Mouse (Mus musculus) hindbrain, postnatal 0 days (tissue): ENCODE results near the gene Ankmy1. TPM values are rescaled to one million over a fixed set of nuclear protein-coding genes. Genes with fewer than 3 reads are reported as not detected.

Source experiments
- ATAC-seq: fragments of 200-750 bp; cut with Nextera tagmentation; 2 replicates; pipeline ENCODE4 v1.8.0; 2017; ENCODE audit warnings: mild to moderate bottlenecking, moderate TSS enrichment, moderate library complexity
- DNase-seq: peaks from one replicate; pipeline ENCODE4 v3.0.0-alpha.2; 2015; ENCODE audit warnings: low spot score
- H3K27ac ChIP-seq: fragments of 300-500 bp; sonication (generic); 2 replicates; pipeline ENCODE4 v1.5.1; 2014; ENCODE audit warnings: mild to moderate bottlenecking
- H3K27me3 ChIP-seq: fragments of 300-500 bp; sonication (generic); 2 replicates; pipeline ENCODE4 v1.6.1; 2014; ENCODE audit warnings: low read length, mixed read lengths; ENCODE audit not compliant: insufficient read depth
- H3K36me3 ChIP-seq: fragments of 300-500 bp; sonication (generic); 2 replicates; pipeline ENCODE4 v1.6.1; 2014; ENCODE audit warnings: low read length, mixed read lengths; ENCODE audit not compliant: insufficient read depth
- H3K4me1 ChIP-seq: fragments of 300-500 bp; sonication (generic); 2 replicates; pipeline ENCODE4 v1.6.1; 2014; ENCODE audit warnings: antibody characterized with exemption, low read length, mixed read lengths; ENCODE audit not compliant: insufficient read depth
- H3K4me2 ChIP-seq: fragments of 300-500 bp; sonication (generic); 2 replicates; pipeline ENCODE4 v1.6.1; 2014; ENCODE audit warnings: low read depth, mild to moderate bottlenecking, low read length, moderate library complexity, mixed read lengths
- H3K4me3 ChIP-seq: fragments of 300-500 bp; sonication (generic); 2 replicates; pipeline ENCODE4 v1.5.1; 2014; ENCODE audit warnings: low read length
- H3K9ac ChIP-seq: fragments of 300-500 bp; sonication (generic); replicated peaks from 2 replicates; pipeline ENCODE4 v1.6.1; 2014; ENCODE audit warnings: mild to moderate bottlenecking, low read length, moderate library complexity, mixed read lengths
- H3K9me3 ChIP-seq: fragments of 300-500 bp; sonication (generic); 2 replicates; pipeline ENCODE4 v1.6.1; 2016; ENCODE audit warnings: low read length, mixed read lengths
- CTCF ChIP-seq: IDR thresholded peaks from 2 replicates; pipeline ENCODE4 v1.5.1; 2016; ENCODE audit warnings: antibody characterized with exemption, control low read depth, low read depth
- WGBS: fragments of 180-500 bp; shearing (Covaris S2); extraction: QIAGEN DNeasy Blood & Tissue Kit; methylation state at CpG from one replicate; pipeline ENCODE4 v1.1.7; 2014; 5-methylcytosine and 5-hydroxymethylcytosine counted together
- polyA plus RNA-seq: library from polyadenylated mRNA; unstranded; fragments of >200 nt; fragmentation: Nextera tagmentation; extraction: Ambion mirVana; gene quantifications from 2 replicates; pipeline ENCODE4 v1.2.1, GENCODE M21; 2015
- total RNA-seq: library from RNA; depleted of rRNA; stranded (reverse); fragments of >200 nt; gene quantifications from 2 replicates; pipeline ENCODE4 v1.2.3, GENCODE M21; 2014

Gene Ankmy1
- total and polyA plus RNA-seq, 2 experiments from 2014 or later = 0.39 TPM; not detected in 1

GRCm38 (mm10) chr1:92907632-92908360 lies 5.1 kb upstream of the Ankmy1 start:
- no peak for DNase-seq
- Histone ChIP-seq H3K36me3 (no peaks in the 10 kb centered on the region), H3K4me1 (peaks cover 33% of the 10 kb centered on the region), H3K9ac (peak overlapping the region; percentile 64), H3K4me2 (peak overlapping the region; percentile 72), H3K27ac (peak overlapping the region; percentile 92), H3K4me3 (peak overlapping the region; percentile 56), H3K27me3 (no peaks in the 10 kb centered on the region), H3K9me3 (no peaks in the 10 kb centered on the region)
- TF ChIP-seq CTCF = no peak
- 42% methylated on average over 20 of the region's 20 CpGs for WGBS
- ATAC-seq = no peak

- Histone ChIP-seq H3K27me3 (no peaks in the 10 kb centered on the region), H3K9me3 (no peaks in the 10 kb centered on the region), H3K4me2 (peak within 1 kb of the TSS; percentile 72), H3K27ac (peak within 1 kb of the TSS; percentile 92), H3K9ac (peak within 1 kb of the TSS; percentile 64), H3K4me3 (peak within 1 kb of the TSS; percentile 56), H3K36me3 (no peaks in the 10 kb centered on the region), H3K4me1 (peaks cover 26% of the 10 kb centered on the region)
- peak; percentile 68 for TF ChIP-seq CTCF
- peak; percentile 92 for DNase-seq
- ATAC-seq = peak; percentile 84
- 0% methylated on average over 81 of the region's 81 CpGs for WGBS
Measured at GRCm38 (mm10) chr1:92906779-92907631, 4.3 kb upstream of the Ankmy1 start, which contains the start of gene Dusp28. Gene Dusp28, plus strand, starts transcription at chr1:92906981.

GRCm38 (mm10) chr1:92905703-92906310 lies 3.1 kb upstream of the Ankmy1 start:
- Histone ChIP-seq H3K27me3 (no peaks in the 10 kb centered on the region), H3K4me1 (peaks cover 21% of the 10 kb centered on the region; the same call in 1 of the 2 replicates), H3K27ac (no peak overlapping the region), H3K4me3 (no peak overlapping the region), H3K9me3 (no peaks in the 10 kb centered on the region), H3K36me3 (no peaks in the 10 kb centered on the region), H3K4me2 (no peak overlapping the region), H3K9ac (no peak overlapping the region)
- 97% methylated on average over 2 of the region's 2 CpGs for WGBS
- TF ChIP-seq CTCF = no peak
- DNase-seq (no peak), ATAC-seq (no peak)

GRCm38 (mm10) chr1:92903627-92904026 lies 921 bp upstream of the Ankmy1 start:
- ATAC-seq = no peak
- no peak for TF ChIP-seq CTCF
- Histone ChIP-seq H3K27me3 (0 out of 2 replicates have a peak, but pooled peaks cover 3% of the 10 kb centered on the region), H3K36me3 (no peaks in the 10 kb centered on the region), H3K4me3 (no peak overlapping the region), H3K9ac (no peak overlapping the region), H3K4me1 (peaks cover 7% of the 10 kb centered on the region; the same call in 1 of the 2 replicates), H3K4me2 (no peak overlapping the region), H3K9me3 (no peaks in the 10 kb centered on the region), H3K27ac (no peak overlapping the region)
- DNase-seq = peak; percentile 55
- WGBS = 55% methylated on average over 4 of the region's 4 CpGs

GRCm38 (mm10) chr1:92895089-92895488 lies 7.6 kb downstream of the Ankmy1 start:
- Histone ChIP-seq H3K4me1 (no peaks in the 10 kb centered on the region), H3K27ac (no peak overlapping the region), H3K4me2 (no peak overlapping the region), H3K9me3 (no peaks in the 10 kb centered on the region), H3K27me3 (0 out of 2 replicates have a peak, but pooled peaks cover 2% of the 10 kb centered on the region), H3K9ac (no peak overlapping the region), H3K4me3 (no peak overlapping the region), H3K36me3 (no peaks in the 10 kb centered on the region)
- peak; percentile 97 for TF ChIP-seq CTCF
- ATAC-seq = peak; percentile 92
- DNase-seq = peak; percentile 92
- 15% methylated on average over 3 of the region's 3 CpGs for WGBS

GRCm38 (mm10) chr1:92893896-92894295 lies 8.8 kb downstream of the Ankmy1 start:
- no peak for TF ChIP-seq CTCF
- H3K4me3 ChIP-seq = no peak overlapping the region
- H3K9ac ChIP-seq = no peak overlapping the region
- no peaks in the 10 kb centered on the region for H3K9me3 ChIP-seq
- DNase-seq (no peak), ATAC-seq (no peak)
- H3K4me2 ChIP-seq = no peak overlapping the region
- H3K27ac ChIP-seq = no peak overlapping the region
- H3K27me3 ChIP-seq = no peaks in the 10 kb centered on the region
- no peaks in the 10 kb centered on the region for H3K4me1 ChIP-seq
- H3K36me3 ChIP-seq = no peaks in the 10 kb centered on the region
- 74% methylated on average over 3 of the region's 3 CpGs for WGBS
